Mouse (Mus musculus): Measurements from ENCODE around the gene Ctbp1. TPM values are rescaled to one million over a fixed set of nuclear protein-coding genes. Genes with fewer than 3 reads are reported as not detected.

Ctbp1 gene
- 415 and 418 TPM in 2 replicates for total RNA-seq (2014; rRNA removed)
- polyA plus RNA-seq (2015; fragmentation: Nextera tagmentation; extraction: Ambion mirVana) = 364 and 377 TPM in 2 replicates

DNA sequence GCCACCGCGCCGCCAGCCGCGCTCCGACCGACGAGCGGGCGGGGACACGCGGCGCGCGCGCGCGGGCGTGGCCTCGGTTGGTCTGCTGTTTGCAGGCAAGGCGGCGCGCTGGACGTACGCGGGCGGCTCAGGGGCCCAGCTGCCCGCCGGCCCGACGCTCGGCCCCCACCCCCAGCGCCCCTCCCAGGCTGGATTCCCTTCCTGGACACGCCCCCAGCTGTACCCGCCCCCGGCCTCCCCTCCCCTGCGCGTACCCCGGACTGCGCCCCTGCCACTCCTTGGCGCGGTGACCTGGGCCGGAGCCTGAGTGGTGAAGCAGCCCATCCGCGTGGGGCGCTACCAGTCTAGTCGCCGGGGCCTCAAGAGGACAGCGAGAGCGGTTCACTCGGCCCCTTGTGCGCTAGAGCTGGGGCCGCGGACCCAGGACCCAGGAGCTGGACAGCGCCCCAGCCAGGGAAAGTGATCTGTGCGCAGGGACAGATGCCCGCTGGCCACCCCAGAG is at the start of gene Ctbp1:
TSS of gene Ctbp1 (minus strand) at position 42 of the 502 bp plus-strand sequence.
- TF ChIP-seq CTCF (IDR thresholded peaks at IDR 0.05) = peak; percentile 70
- DNase-seq (ENCODE audit: low spot score) (peak; percentile 97), ATAC-seq (ENCODE audit: low FRiP score) (peak; percentile 90)
- Histone ChIP-seq H3K9me3 (ENCODE audit: low read length) (no peaks in the 10 kb centered on the region), H3K9ac (replicated peaks; ENCODE audit: low read length, poor library complexity, severe bottlenecking) (peak within 1 kb of the TSS; percentile 88), H3K27ac (ENCODE audit: low read depth, low read length) (peak within 1 kb of the TSS; percentile 98), H3K4me3 (ENCODE audit: low read depth, low read length) (peak within 1 kb of the TSS; percentile 81), H3K27me3 (ENCODE audit: insufficient read depth, low read length) (no peaks in the 10 kb centered on the region), H3K4me2 (ENCODE audit: low read depth, low read length, poor library complexity, severe bottlenecking) (peak within 1 kb of the TSS; percentile 74), H3K36me3 (ENCODE audit: insufficient read depth, low read length) (0 out of 2 replicates have a peak, but pooled peaks cover 3% of the 10 kb centered on the region), H3K4me1 (ENCODE audit: insufficient read depth, low read length) (peaks cover 13% of the 10 kb centered on the region; the same call in 1 of the 2 replicates)
- WGBS = 0% methylated on average over 42 of the region's 57 CpGs

DNA sequence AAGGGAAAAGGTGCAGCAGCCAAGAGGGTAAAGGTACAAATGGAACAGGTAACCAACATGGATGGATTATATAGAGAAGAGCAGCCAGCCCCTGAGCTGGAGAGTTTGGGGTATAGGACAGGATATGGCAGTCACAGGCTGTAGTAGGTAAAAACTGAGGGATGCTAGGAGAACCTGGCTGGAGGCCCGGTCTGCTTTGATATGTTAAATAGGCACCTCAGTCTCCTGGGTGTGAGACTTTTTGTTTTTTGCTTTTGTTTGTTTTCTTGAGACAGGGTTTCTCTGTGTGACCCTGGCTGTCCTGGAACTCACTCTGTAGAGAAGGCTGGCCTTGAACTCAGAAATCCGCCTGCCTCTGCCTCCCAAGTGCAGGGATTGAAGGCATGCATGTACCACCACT is 49.7 kb upstream of the Ctbp1 start:
- Histone ChIP-seq H3K27ac (ENCODE audit: low read depth, low read length) (no peak overlapping the region), H3K27me3 (ENCODE audit: insufficient read depth, low read length) (no peaks in the 10 kb centered on the region), H3K4me3 (ENCODE audit: low read depth, low read length) (no peak overlapping the region), H3K9me3 (ENCODE audit: low read length) (no peaks in the 10 kb centered on the region; the same call in 1 of the 2 replicates), H3K4me2 (ENCODE audit: low read depth, low read length, poor library complexity, severe bottlenecking) (no peak overlapping the region), H3K36me3 (ENCODE audit: insufficient read depth, low read length) (no peaks in the 10 kb centered on the region), H3K4me1 (ENCODE audit: insufficient read depth, low read length) (no peaks in the 10 kb centered on the region), H3K9ac (replicated peaks; ENCODE audit: low read length, poor library complexity, severe bottlenecking) (no peak overlapping the region)
- DNase-seq (ENCODE audit: low spot score) (no peak), ATAC-seq (ENCODE audit: low FRiP score) (no peak)
- WGBS = 48% methylated on average over 2 of the region's 2 CpGs
- TF ChIP-seq CTCF (IDR thresholded peaks at IDR 0.05) = no peak

DNA sequence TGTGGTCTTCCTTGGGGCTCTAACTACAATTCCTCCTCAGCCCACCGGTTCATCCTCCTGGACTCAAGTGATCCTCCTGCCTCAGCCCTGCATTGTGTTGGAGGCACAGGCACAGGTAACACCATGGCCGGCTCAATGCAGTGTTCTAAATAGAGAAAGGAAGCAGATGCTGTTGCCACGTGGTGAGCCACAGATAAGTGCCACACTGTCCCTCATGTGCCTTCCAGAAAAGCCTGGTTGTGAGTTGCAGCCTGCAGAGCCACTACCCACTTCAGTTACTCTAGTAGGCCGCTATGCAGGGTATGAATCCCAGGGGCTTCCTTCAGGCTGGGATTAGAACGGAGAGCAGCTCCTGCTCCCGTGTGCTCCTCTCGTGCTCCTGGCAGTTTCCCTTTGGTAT is 37.4 kb upstream of the Ctbp1 start:
- Histone ChIP-seq H3K27ac (ENCODE audit: low read depth, low read length) (no peak overlapping the region), H3K9ac (replicated peaks; ENCODE audit: low read length, poor library complexity, severe bottlenecking) (no peak overlapping the region), H3K4me2 (ENCODE audit: low read depth, low read length, poor library complexity, severe bottlenecking) (no peak overlapping the region), H3K36me3 (ENCODE audit: insufficient read depth, low read length) (no peaks in the 10 kb centered on the region), H3K9me3 (ENCODE audit: low read length) (no peaks in the 10 kb centered on the region), H3K27me3 (ENCODE audit: insufficient read depth, low read length) (no peaks in the 10 kb centered on the region), H3K4me1 (ENCODE audit: insufficient read depth, low read length) (no peaks in the 10 kb centered on the region), H3K4me3 (ENCODE audit: low read depth, low read length) (no peak overlapping the region)
- 77% methylated on average over 7 of the region's 7 CpGs for WGBS
- no peak for ATAC-seq (ENCODE audit: low FRiP score)
- no peak for TF ChIP-seq CTCF (IDR thresholded peaks at IDR 0.05)
- no peak for DNase-seq (ENCODE audit: low spot score)

DNA sequence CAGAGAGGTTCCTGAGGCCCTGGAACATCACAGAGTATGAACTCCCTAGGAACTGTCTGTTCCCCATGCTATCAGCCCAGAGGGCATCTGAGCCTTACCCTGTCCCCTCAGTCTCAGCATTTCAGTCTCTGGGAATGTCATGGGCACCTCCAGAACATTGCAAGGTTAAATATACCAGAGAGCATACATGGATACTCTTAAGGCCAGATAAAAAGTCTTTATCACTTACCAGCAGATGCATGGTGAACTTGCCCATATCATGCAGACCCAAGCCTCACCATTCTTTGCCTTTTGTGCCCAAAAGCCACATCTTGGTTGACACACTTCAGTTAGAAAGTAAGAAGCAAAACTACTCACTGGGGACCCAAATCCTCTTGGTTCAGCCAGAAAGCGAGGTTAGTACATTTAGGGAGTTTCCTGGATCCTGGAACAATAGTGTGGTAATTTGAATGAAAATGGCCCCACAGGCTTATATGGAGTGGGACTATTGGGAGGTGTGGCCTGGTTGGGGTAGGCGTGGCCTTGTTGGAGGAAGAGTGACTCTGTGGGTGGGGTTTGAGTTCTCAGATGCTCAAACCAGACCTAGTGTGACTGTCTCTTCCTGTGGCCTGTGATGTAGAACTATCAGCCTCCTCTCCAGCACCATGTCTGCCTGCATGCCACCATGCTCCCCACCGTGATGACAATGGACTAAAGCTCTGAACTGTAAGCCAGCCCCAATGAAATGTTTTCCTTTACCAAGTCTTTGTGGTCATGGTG is 36.1 kb upstream of the Ctbp1 start:
- no peak for DNase-seq (ENCODE audit: low spot score)
- H3K27ac ChIP-seq (ENCODE audit: low read depth, low read length) = no peak overlapping the region
- no peaks in the 10 kb centered on the region for H3K27me3 ChIP-seq (ENCODE audit: insufficient read depth, low read length)
- no peak overlapping the region for H3K4me3 ChIP-seq (ENCODE audit: low read depth, low read length)
- H3K4me1 ChIP-seq (ENCODE audit: insufficient read depth, low read length) = no peaks in the 10 kb centered on the region
- H3K9me3 ChIP-seq (ENCODE audit: low read length) = no peaks in the 10 kb centered on the region
- no peak for TF ChIP-seq CTCF (IDR thresholded peaks at IDR 0.05)
- H3K4me2 ChIP-seq (ENCODE audit: low read depth, low read length, poor library complexity, severe bottlenecking) = no peak overlapping the region
- H3K9ac ChIP-seq (replicated peaks; ENCODE audit: low read length, poor library complexity, severe bottlenecking) = no peak overlapping the region
- WGBS = 59% methylated on average over 3 of the region's 3 CpGs
- ATAC-seq (ENCODE audit: low FRiP score) = no peak
- no peaks in the 10 kb centered on the region for H3K36me3 ChIP-seq (ENCODE audit: insufficient read depth, low read length)

DNA sequence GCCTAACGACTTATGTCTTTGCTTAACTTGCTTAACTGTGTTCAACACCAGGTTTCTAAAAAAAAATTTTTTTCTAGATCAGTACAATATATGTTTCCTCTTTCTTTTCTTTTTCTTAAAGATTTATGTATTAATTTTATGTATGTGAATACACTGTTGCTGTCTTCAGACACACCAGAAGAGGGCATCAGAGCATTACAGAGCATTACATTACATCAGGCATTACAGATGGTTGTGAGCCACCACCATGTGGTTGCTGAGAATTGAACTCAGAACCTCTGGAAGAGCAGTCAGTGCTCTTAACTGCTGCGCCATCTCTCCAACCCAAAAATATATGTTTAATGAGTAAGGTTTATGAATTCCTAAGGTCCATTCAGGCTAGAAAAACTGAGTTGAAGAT is 27.0 kb upstream of the Ctbp1 start:
- no peak for ATAC-seq (ENCODE audit: low FRiP score)
- TF ChIP-seq CTCF (IDR thresholded peaks at IDR 0.05) = no peak
- 89% methylated on average over 2 of the region's 2 CpGs for WGBS

DNA sequence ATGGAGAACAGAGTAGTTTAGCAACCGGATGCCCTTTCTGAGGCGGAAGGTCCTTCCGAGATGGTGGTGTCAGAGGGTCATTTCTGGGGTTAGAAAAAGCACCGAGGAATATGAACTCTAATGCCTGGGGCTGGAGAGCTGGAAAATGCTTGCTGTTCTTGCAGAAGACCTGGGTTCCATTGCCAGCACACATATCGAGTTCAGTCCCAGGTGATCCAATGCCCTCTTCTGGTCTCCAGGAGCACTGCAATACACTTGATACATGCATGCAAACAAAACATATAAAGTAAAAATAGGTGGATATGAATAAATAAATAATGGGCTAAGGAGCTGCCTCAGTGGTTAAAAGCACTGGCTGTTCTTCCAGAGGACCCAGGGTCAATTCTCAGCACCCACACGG is 22.4 kb upstream of the Ctbp1 start:
- no peaks in the 10 kb centered on the region for H3K4me1 ChIP-seq (ENCODE audit: insufficient read depth, low read length)
- no peak for ATAC-seq (ENCODE audit: low FRiP score)
- H3K27me3 ChIP-seq (ENCODE audit: insufficient read depth, low read length) = no peaks in the 10 kb centered on the region
- WGBS = 71% methylated on average over 6 of the region's 6 CpGs
- peak; percentile 44 for TF ChIP-seq CTCF (IDR thresholded peaks at IDR 0.05)
- H3K36me3 ChIP-seq (ENCODE audit: insufficient read depth, low read length) = no peaks in the 10 kb centered on the region
- H3K4me3 ChIP-seq (ENCODE audit: low read depth, low read length) = no peak overlapping the region
- H3K27ac ChIP-seq (ENCODE audit: low read depth, low read length) = no peak overlapping the region
- no peak overlapping the region for H3K4me2 ChIP-seq (ENCODE audit: low read depth, low read length, poor library complexity, severe bottlenecking)
- H3K9ac ChIP-seq (replicated peaks; ENCODE audit: low read length, poor library complexity, severe bottlenecking) = no peak overlapping the region
- DNase-seq (ENCODE audit: low spot score) = no peak
- no peaks in the 10 kb centered on the region for H3K9me3 ChIP-seq (ENCODE audit: low read length)

More for the DNA sequence above, 27.0 kb upstream of the Ctbp1 start:
- H3K9ac ChIP-seq (replicated peaks; ENCODE audit: low read length, poor library complexity, severe bottlenecking) = no peak overlapping the region
- H3K9me3 ChIP-seq (ENCODE audit: low read length) = no peaks in the 10 kb centered on the region
- no peak overlapping the region for H3K4me3 ChIP-seq (ENCODE audit: low read depth, low read length)
- H3K4me1 ChIP-seq (ENCODE audit: insufficient read depth, low read length) = no peaks in the 10 kb centered on the region
- H3K4me2 ChIP-seq (ENCODE audit: low read depth, low read length, poor library complexity, severe bottlenecking) = no peak overlapping the region
- H3K36me3 ChIP-seq (ENCODE audit: insufficient read depth, low read length) = no peaks in the 10 kb centered on the region
- H3K27ac ChIP-seq (ENCODE audit: low read depth, low read length) = no peak overlapping the region
- no peaks in the 10 kb centered on the region for H3K27me3 ChIP-seq (ENCODE audit: insufficient read depth, low read length)
- DNase-seq (ENCODE audit: low spot score) = no peak

Measured in midbrain, postnatal 0 days (tissue).